Mouse (Mus musculus) A20 (cell line): ENCODE measurements around the gene Mrap2.

Experiments used
- DNase-seq: peaks from one replicate; pipeline ENCODE4 v3.0.0-alpha.2; 2011; ENCODE audit warnings: low read depth, low spot score

Mrap2 gene

GRCm38 (mm10) chr9:87178534-87178933, 34.4 kb downstream of the Mrap2 start:
- DNase-seq, result no peak

GRCm38 (mm10) chr9:87182231-87182630, 38.1 kb downstream of the Mrap2 start:
- DNase-seq, result no peak

GRCm38 (mm10) chr9:87187336-87187735, 43.2 kb downstream of the Mrap2 start:
- no peak for DNase-seq

- no peak for DNase-seq
Observed at GRCm38 (mm10) chr9:87193721-87194120, 49.6 kb downstream of the Mrap2 start.

- no peak for DNase-seq
Observed at GRCm38 (mm10) chr9:87197277-87197676, 53.2 kb downstream of the Mrap2 start.

GRCm38 (mm10) chr9:87198036-87198435, 53.9 kb downstream of the Mrap2 start:
- no peak for DNase-seq

- DNase-seq, result no peak
Observed at GRCm38 (mm10) chr9:87200426-87200825, 56.3 kb downstream of the Mrap2 start.

- DNase-seq, result no peak
Observed at GRCm38 (mm10) chr9:87200919-87201318, 56.8 kb downstream of the Mrap2 start.

- no peak for DNase-seq
Observed at GRCm38 (mm10) chr9:87202431-87202830, 58.3 kb downstream of the Mrap2 start.

GRCm38 (mm10) chr9:87210830-87211339, 66.8 kb downstream of the Mrap2 start:
- no peak for DNase-seq

GRCm38 (mm10) chr9:87213204-87213603, 69.1 kb downstream of the Mrap2 start:
- DNase-seq, result peak; percentile 29
